Mouse (Mus musculus): ENCODE measurements around the gene Cse1l. TPM values are rescaled to one million over a fixed set of nuclear protein-coding genes. Genes with fewer than 3 reads are reported as not detected.

Cse1l gene
- polyA plus RNA-seq (2012; ENCODE audit: low replicate concordance), result 2.4 and 11.2 TPM in 2 replicates

GRCm38 (mm10) chr2:166905711-166906522 lies at the start of gene Cse1l:
TSS of gene Cse1l (plus strand) at chr2:166906040.

Other genes starting within 250 kb of the Cse1l start
- gene Prex1, start 192.2 kb upstream of the Cse1l start, polyA plus RNA-seq (2012; ENCODE audit: low replicate concordance), result 102 and 107 TPM in 2 replicates
- gene Trp53rkb, start 113.5 kb upstream of the Cse1l start, polyA plus RNA-seq (2012; ENCODE audit: low replicate concordance), result 5.0 and 7.1 TPM in 2 replicates
- gene Arfgef2, start 100.5 kb upstream of the Cse1l start, polyA plus RNA-seq (2012; ENCODE audit: low replicate concordance), result 10.5 and 11.4 TPM in 2 replicates
- gene Stau1, start 90.3 kb downstream of the Cse1l start, polyA plus RNA-seq (2012; ENCODE audit: low replicate concordance), result 22.4 and 32.3 TPM in 2 replicates
- 29.7 and 48.3 TPM in 2 replicates for gene Ddx27, start 109.2 kb downstream of the Cse1l start, polyA plus RNA-seq (2012; ENCODE audit: low replicate concordance)
- gene Znfx1, start 157.0 kb downstream of the Cse1l start, polyA plus RNA-seq (2012; ENCODE audit: low replicate concordance), result 10.0 and 27.4 TPM in 2 replicates

Data from hematopoietic multipotent progenitor cell, adult 10-12 weeks (in vitro differentiated cells).